Mouse (Mus musculus): ENCODE measurements around the gene Mkrn3.

The Mkrn3 gene

DNA sequence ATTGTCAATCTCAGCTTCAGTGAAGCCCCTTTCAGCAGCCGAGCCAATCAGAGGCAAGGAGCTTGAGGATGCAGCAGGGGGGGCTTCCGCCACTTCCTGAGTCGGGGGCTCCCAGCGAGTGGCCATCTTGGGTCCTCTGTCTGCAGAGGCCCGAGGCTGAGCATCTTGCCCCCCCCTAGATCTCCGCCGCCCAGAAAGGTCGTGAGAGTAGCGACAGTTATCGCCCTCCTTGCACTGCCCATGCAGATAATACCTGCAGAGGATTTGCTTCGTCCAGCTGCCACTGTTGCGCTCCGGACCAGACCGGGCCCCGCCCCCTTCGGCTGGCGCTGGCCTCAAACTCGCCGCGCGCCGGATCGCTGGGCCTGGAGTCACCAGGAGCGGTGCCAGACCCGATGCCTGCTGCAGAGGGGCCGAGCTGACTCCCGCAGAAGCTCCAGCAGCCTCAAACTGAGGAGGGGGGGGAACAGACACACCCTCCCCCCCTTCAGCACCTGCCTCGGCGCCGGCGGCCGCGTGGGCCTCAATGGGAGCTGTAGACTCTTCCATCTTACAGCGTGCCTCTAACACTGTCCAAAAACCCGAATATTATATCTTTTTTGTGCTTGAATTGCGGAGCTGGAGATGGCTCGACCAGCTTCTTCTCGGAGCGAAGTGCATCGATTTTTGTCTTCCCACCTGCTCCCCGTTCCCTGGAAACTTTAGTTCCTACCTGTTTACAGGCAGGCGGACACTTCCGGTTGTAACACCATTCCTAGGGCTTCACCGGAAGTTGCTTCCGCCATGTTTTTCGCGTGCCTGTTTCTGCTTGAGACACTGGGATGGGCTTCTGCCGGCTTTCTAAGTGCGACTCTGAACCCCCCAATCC is at the start of gene Mkrn3:
TSS of gene Mkrn3 (minus strand) at position 647 of the 868 bp plus-strand sequence.
- DNase-seq (ENCODE audit: low spot score) = peak; percentile 96

DNA sequence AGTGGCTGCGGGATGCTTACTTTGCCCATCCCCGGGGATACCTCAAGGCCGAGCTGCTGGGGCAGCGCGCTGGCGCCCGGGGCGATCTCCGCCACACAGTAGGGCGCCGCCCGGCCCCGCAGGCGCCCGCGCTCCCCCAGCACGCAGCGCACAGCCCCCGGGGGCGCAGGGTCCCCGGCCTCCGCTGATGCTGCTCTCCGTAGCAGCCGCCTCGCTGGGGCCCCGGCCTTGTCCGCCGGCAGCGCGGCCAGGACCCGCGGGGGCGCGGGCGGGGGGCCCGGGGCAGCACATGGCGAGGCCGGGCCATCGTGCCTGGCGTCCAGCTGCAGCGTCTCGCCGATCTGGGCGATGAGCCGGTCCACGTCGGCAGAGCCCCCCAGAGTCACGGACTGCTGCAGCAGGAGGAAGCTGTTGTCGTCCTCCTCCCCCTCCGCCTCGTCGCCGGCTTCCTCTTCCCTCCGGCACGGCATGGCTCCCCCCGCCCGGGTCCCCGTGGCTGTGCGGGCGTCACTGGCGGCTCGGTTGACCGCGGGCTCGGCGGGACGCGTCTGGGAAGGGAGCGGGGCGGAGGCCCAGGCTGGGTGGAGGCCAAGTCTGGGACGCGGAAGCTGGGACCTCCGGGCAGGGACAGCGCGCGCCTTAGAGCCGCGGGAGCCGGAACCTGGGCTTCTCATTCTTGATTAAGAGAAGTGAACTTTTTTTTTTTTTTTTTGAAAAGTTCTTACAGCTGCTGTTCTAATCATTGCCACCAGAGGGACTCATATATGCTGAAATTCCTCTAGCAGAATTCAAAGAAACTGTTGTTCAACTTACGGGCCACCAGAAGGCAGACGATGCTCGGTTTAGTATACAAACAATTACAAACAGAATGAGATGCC is 44.2 kb upstream of the Mkrn3 start, which contains the start of gene Peg12:
TSS of gene Peg12 (minus strand) at position 633 of the 878 bp plus-strand sequence.
- no peak for DNase-seq (ENCODE audit: low spot score)

- no peak for DNase-seq (ENCODE audit: low spot score)
Measured at GRCm38 (mm10) chr7:62463007-62463877, 43.3 kb upstream of the Mkrn3 start.

- DNase-seq (ENCODE audit: low spot score) = no peak
Measured at GRCm38 (mm10) chr7:62462229-62463006, 42.5 kb upstream of the Mkrn3 start.

GRCm38 (mm10) chr7:62452353-62452752 is 32.4 kb upstream of the Mkrn3 start:
- DNase-seq (ENCODE audit: low spot score) = no peak

DNA sequence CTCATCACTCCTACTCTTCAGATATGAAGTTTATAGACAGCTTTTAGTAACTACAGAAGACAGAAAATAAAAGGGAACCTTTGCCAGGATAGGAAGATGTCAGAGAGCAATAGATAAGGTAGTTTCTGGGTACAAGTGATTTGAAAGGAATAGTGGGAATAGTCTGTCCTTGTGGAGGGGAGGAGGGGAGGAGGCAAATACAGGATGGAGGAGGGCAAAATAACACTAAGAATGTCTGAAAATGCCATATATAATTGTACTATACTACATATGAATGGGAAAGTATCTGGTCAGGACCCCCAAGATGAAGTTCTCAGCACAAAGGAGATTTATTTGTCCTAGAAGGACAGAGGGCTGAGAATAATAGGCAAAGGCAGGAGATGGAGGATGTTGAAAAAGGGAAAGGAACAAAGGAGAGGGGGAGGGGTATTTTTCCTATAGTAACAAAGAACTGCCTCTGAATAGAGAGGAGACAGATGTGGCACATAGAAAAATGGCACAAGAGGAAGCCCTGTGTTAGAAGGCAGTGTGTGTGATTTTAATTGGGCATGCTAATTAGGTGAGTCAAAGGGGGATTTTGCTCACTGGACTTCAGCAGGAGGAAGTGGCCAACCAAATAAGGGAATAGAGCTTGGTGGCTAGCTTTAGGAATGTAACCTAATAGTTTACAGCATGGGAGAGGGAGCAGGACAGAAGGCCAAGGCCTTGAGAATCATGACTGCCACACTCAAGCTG is 25.7 kb upstream of the Mkrn3 start:
- no peak for DNase-seq (ENCODE audit: low spot score)

GRCm38 (mm10) chr7:62436394-62436793 is 16.5 kb upstream of the Mkrn3 start:
- DNase-seq (ENCODE audit: low spot score) = peak; percentile 20

GRCm38 (mm10) chr7:62433243-62433642 is 13.3 kb upstream of the Mkrn3 start:
- peak; percentile 46 for DNase-seq (ENCODE audit: low spot score)

- DNase-seq (ENCODE audit: low spot score) = peak; percentile 55
Measured at GRCm38 (mm10) chr7:62428337-62428736, 8.4 kb upstream of the Mkrn3 start.

DNA sequence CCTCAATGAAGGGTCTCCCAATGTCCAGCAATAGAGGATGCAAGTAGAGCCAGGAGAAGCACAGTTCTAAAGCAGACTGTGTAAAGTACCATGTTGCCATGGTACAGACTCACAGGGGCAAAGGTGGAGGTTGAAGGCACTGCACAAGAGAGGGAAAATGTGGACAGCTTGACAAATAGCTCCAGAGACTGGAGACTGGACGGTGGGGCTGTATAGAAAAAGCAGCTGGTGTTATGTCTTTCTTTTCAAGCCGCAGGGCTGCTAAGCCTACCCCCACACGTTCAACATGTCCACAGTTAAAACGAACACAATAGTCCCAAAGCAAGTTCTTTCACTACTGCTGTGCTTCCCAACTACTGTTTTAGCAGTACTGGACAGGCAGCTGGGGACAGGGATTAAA is 3.3 kb upstream of the Mkrn3 start:
- DNase-seq (ENCODE audit: low spot score) = no peak

DNA sequence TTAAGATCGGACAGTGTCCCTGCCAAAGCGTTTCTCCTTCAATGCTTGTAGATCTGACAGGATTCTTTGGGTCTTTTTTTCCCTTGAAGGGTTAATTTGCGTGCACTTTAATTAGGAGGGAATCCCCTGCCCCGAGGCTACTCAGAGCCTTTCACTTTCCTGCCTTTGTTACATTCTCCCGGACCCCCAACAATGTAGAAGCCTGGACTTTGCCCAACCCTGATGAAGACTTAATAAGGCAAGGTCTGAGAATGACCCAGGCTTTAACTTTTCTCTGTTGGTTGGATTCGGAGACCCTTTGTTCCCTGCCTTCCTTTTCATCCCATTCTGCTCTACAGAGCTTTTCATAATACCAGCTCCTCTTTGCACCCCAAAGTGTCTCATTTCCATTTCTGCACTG is 627 bp upstream of the Mkrn3 start:
- DNase-seq (ENCODE audit: low spot score) = peak; percentile 21

- DNase-seq (ENCODE audit: low spot score) = no peak
Measured at GRCm38 (mm10) chr7:62419105-62419492, 840 bp downstream of the Mkrn3 start.

- DNase-seq (ENCODE audit: low spot score) = peak; percentile 13
Measured at GRCm38 (mm10) chr7:62418346-62418745, 1.6 kb downstream of the Mkrn3 start.

DNA sequence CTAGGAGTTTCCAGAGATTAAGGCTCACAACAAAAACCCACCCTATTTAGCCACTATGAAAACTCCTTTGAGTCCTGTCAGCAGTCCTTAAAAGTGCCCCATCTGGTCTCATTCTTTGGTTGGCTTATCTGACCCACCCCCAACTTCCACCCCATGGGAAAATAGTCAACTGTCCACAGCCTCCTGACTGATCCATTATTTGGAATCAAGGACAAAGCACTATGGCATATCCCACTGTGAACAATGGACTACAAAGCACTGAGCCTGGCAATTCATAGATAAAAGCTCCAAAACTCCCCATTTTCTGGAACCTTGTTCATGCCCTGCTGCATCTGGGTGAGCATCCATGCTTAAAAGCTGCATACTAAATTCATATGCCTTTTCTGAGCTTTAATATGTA is 3.8 kb downstream of the Mkrn3 start:
- DNase-seq (ENCODE audit: low spot score) = no peak

DNA sequence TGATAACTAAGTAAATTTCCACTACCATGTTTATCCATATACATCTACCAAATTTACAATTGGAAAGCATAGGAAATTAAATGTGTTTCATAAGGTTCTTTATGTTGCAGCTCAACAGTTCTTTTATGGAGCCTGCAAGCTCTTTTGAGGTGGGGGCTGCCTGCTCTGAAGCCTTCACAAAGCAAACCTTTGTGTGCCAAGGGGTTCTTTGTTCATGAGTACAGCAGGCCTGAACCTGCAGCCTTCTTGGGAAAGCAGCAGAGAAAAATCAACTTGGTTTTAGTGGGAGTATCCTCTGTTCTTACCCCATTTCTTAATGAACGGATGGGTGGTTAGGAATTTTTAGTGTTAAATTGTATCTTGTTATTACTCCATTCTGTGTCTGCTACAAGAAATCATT is 4.7 kb downstream of the Mkrn3 start:
- no peak for DNase-seq (ENCODE audit: low spot score)

- DNase-seq (ENCODE audit: low spot score) = no peak
Measured at GRCm38 (mm10) chr7:62407803-62408202, 12.1 kb downstream of the Mkrn3 start.

DNA sequence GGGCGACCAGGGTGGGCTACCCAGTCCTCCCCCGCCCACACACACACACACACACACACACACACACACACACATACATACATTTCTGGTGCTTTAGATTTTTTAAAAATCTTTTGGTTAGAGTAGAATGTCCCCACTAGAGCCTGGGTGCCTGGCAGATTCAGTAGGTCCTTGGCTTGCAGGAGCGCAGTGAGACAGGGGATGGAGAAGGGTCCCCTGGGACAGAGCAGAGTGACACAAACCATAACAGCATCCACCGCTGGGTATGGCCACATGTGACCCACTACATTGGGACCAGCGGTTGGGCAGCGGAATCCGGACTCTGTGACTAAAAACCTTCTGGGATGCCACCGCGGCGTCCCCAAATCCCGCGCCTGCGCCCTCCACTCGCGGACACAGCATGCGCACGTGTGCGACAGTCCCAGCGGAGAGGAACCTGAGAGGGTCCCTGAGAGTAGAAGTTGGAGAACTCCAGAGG is 13.3 kb downstream of the Mkrn3 start:
- DNase-seq (ENCODE audit: low spot score) = no peak

DNA sequence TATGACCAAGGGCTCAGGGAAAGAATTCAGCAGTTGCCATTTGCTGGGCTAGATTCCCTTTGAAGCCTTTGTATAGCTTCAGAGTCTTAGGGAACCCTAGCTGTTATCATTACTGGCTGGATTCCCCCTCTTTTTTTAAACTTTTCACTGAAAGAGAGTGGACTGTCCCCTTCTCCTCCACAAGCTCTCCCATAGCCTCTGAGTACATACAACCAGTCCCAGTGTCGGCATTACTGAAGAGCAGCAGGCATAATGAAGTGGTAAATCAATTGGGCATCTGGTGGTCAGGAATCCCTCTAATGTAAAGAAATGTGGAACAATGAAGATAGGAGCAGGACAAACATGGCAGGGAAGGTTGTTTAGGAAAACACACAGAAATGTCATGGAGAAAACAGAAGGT is 27.7 kb downstream of the Mkrn3 start:
- no peak for DNase-seq (ENCODE audit: low spot score)

GRCm38 (mm10) chr7:62388291-62388690 is 31.6 kb downstream of the Mkrn3 start:
- peak; percentile 41 for DNase-seq (ENCODE audit: low spot score)

- peak; percentile 70 for DNase-seq (ENCODE audit: low spot score)
Measured at GRCm38 (mm10) chr7:62382391-62382790, 37.5 kb downstream of the Mkrn3 start.
